Mouse (Mus musculus) bone marrow, adult 2 months (tissue): ENCODE measurements at regions not wholly inside any gene's neighbourhood (a gene's known extent, or its start where the extent isn't known, plus 50 kb on each side); places are given as distances from the start of the nearest gene placed in this dataset.
"Not testable (repeated sequence)": the region's sequence is repeated elsewhere in the genome, so short reads cannot be mapped to it uniquely, and the experiment has no call there.

Experiments
- CTCF ChIP-seq: fragments of 200-500 bp; IDR thresholded peaks from 2 replicates; pipeline ENCODE4 v1.5.1; 2011; ENCODE audit warnings: low read length, control low read depth; ENCODE audit not compliant: control insufficient read depth, insufficient read depth
- POLR2A ChIP-seq: fragments of 200-500 bp; IDR thresholded peaks from 2 replicates; pipeline ENCODE4 v1.6.1; 2011; ENCODE audit warnings: low read depth, mild to moderate bottlenecking, control low read depth, low read length, borderline replicate concordance; ENCODE audit not compliant: control insufficient read depth

DNA sequence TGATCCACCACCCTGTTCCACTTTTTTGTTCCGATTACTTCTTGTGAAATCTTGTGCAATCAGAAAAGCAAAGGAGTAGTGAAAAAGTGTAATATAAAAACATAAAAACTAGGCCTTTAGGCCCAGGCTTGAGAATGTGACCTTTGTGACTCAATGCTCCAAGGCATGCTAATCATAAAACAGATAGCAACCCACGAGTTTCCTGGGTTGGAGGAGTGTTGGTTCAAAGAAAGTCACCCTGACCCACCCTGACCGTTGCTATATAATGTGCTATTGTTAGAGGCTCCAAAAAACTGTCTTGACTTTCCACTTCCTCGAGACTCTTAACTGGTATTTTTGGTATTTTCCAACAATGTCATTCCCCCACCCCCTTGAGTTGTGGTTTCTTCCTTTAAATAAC, 172.2 kb upstream of the Slc13a1 start:
- TF ChIP-seq POLR2A, CTCF: not testable (repeated sequence)
